Mouse (Mus musculus): ENCODE measurements around the gene Eif2ak3. TPM values are rescaled to one million over a fixed set of nuclear protein-coding genes. Genes with fewer than 3 reads are reported as not detected.

Eif2ak3 gene
- polyA plus RNA-seq, 1 experiment from 2014 or later: 10.2 TPM

DNA sequence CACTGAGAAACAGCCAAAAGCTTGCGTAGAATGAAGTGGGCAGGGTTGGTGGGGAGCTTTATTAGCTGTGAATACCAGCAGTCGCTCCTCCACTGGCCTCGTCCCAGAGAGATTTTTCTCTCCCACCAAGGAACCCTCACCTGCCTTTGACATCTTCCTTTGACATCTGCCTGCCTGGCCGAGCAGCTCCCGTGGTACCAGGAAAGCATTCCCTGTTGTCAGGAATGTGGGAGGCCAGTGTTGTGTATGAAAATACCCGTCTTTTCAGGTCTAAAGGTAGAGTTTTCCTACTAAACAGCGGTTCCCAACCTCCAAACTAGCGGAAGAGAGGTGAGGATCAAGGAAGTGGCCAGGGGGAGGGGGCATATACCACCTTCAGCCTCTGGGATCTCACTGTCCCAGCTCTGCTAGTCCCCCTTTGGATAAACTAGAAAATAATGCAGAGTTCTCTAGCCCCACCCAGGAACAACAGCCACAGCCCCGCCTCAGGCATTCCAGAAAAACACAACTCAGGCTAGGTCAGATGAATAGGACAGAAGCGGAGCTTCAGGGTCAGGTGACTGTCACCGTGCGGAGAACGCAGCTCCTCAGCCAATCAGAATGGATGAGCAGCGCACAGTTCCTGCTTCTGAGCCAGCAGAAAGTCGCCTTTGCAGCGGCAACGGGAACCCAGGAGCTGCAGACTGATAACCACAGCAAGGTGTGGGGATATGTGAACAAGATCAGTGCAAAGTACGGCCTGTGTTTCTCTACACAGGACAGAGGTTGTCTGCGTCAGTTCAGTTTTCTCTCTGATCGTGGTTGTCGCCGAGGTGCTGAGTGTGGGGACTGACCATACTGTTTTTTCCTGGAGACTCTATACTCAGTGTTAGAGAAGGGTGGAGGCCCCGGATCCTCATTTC, 20.0 kb upstream of the Eif2ak3 start:
- H3K27me3 ChIP-seq (ENCODE audit: control insufficient read depth, insufficient read depth, low read length): no peaks in the 10 kb centered on the region
- WGBS: 7% methylated on average over 23 of the region's 23 CpGs
- H3K4me3 ChIP-seq (ENCODE audit: low read depth, low read length): peak overlapping the region; percentile 29
- no peak overlapping the region for H3K27ac ChIP-seq (ENCODE audit: low read length)
- H3K36me3 ChIP-seq (ENCODE audit: control insufficient read depth, insufficient read depth, low read length): no peaks in the 10 kb centered on the region
- H3K9me3 ChIP-seq (ENCODE audit: control insufficient read depth, low read depth, low read length): no peaks in the 10 kb centered on the region
- peak; percentile 90 for ATAC-seq (ENCODE audit: insufficient number of reproducible peaks, insufficient read depth, low FRiP score, low read depth)
- H3K9ac ChIP-seq (replicated peaks; ENCODE audit: low read depth, low read length): no peak overlapping the region
- H3K4me1 ChIP-seq (ENCODE audit: control insufficient read depth, insufficient read depth, low read length): no peaks in the 10 kb centered on the region
- H3K4me2 ChIP-seq (replicated peaks; ENCODE audit: low read depth, low read length): peak overlapping the region; percentile 50

DNA sequence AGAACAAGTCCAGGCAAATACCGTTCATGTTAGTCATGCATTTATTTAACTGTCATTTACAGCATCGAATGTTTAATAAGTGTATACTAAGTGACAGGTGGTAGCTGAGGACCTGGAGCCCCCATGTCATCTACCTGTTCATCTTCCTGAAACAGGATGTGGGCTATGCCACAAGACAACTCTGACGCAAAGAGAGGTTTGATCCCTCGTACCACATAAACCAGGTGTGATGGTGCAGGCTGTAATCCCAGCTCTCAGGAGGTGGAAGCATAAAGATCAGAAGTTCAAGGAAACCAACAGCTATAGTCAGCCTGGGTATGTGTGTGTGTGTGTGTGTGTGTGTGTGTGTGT, 19.4 kb upstream of the Eif2ak3 start:
- no peak for ATAC-seq (ENCODE audit: insufficient number of reproducible peaks, insufficient read depth, low FRiP score, low read depth)
- Histone ChIP-seq H3K27me3 (ENCODE audit: control insufficient read depth, insufficient read depth, low read length) (no peaks in the 10 kb centered on the region), H3K4me3 (ENCODE audit: low read depth, low read length) (no peak overlapping the region; the same call in 1 of the 2 replicates), H3K4me2 (replicated peaks; ENCODE audit: low read depth, low read length) (peak overlapping the region; percentile 50; the same call in 1 of the 2 replicates), H3K4me1 (ENCODE audit: control insufficient read depth, insufficient read depth, low read length) (no peaks in the 10 kb centered on the region), H3K9me3 (ENCODE audit: control insufficient read depth, low read depth, low read length) (no peaks in the 10 kb centered on the region), H3K36me3 (ENCODE audit: control insufficient read depth, insufficient read depth, low read length) (no peaks in the 10 kb centered on the region), H3K9ac (replicated peaks; ENCODE audit: low read depth, low read length) (no peak overlapping the region), H3K27ac (ENCODE audit: low read length) (no peak overlapping the region)
- 40% methylated on average over 4 of the region's 4 CpGs for WGBS

DNA sequence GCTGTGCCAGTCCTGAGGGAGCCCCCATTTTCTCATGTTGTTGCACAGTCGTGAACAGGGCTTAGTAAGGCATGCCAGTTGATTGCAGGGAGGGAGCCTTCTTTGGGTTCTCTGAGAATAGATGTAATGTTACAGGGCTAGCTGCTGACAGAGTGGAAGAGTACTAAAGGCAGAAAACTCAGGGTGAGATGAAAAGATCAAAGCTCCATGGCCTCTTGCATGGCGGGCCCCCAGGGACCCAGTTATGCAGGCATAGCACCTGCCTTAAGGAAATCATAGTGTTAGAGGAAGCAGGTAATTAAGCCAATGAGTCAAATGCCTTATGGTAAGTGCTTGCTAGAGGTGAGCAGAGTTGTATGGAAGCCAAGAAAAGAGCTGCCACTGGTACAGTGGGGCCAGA, 14.9 kb upstream of the Eif2ak3 start:
- Histone ChIP-seq H3K27me3 (ENCODE audit: control insufficient read depth, insufficient read depth, low read length) (no peaks in the 10 kb centered on the region), H3K36me3 (ENCODE audit: control insufficient read depth, insufficient read depth, low read length) (no peaks in the 10 kb centered on the region), H3K9ac (replicated peaks; ENCODE audit: low read depth, low read length) (no peak overlapping the region), H3K4me3 (ENCODE audit: low read depth, low read length) (no peak overlapping the region), H3K4me2 (replicated peaks; ENCODE audit: low read depth, low read length) (no peak overlapping the region), H3K27ac (ENCODE audit: low read length) (no peak overlapping the region), H3K9me3 (ENCODE audit: control insufficient read depth, low read depth, low read length) (no peaks in the 10 kb centered on the region), H3K4me1 (ENCODE audit: control insufficient read depth, insufficient read depth, low read length) (no peaks in the 10 kb centered on the region)
- ATAC-seq (ENCODE audit: insufficient number of reproducible peaks, insufficient read depth, low FRiP score, low read depth): no peak
- WGBS: 57% methylated on average over 2 of the region's 2 CpGs

DNA sequence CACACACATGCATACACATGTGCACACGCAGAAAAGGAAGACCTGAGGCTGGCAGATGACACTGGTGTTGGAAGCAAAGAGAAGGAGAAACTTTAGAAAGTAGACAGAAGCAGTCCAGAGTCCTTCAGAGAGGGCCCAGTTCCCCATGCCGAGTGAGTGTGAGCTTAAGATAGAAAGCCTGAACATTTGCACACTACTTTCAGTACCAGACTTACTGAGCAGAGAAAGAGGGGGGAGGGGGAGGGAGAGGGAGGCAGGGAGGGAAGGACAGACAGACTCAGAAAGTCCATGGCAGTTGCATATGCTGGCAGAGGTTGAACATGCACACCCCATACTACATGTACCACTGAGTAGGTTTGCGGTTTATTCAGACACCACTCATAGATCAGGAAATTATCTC, 13.8 kb upstream of the Eif2ak3 start:
- no peaks in the 10 kb centered on the region for H3K36me3 ChIP-seq (ENCODE audit: control insufficient read depth, insufficient read depth, low read length)
- no peak overlapping the region for H3K27ac ChIP-seq (ENCODE audit: low read length)
- WGBS: 85% methylated on average over 3 of the region's 3 CpGs
- no peak overlapping the region for H3K9ac ChIP-seq (replicated peaks; ENCODE audit: low read depth, low read length)
- H3K4me1 ChIP-seq (ENCODE audit: control insufficient read depth, insufficient read depth, low read length): no peaks in the 10 kb centered on the region
- no peak for ATAC-seq (ENCODE audit: insufficient number of reproducible peaks, insufficient read depth, low FRiP score, low read depth)
- no peaks in the 10 kb centered on the region for H3K9me3 ChIP-seq (ENCODE audit: control insufficient read depth, low read depth, low read length)
- H3K4me3 ChIP-seq (ENCODE audit: low read depth, low read length): no peak overlapping the region
- no peaks in the 10 kb centered on the region for H3K27me3 ChIP-seq (ENCODE audit: control insufficient read depth, insufficient read depth, low read length)
- H3K4me2 ChIP-seq (replicated peaks; ENCODE audit: low read depth, low read length): no peak overlapping the region

DNA sequence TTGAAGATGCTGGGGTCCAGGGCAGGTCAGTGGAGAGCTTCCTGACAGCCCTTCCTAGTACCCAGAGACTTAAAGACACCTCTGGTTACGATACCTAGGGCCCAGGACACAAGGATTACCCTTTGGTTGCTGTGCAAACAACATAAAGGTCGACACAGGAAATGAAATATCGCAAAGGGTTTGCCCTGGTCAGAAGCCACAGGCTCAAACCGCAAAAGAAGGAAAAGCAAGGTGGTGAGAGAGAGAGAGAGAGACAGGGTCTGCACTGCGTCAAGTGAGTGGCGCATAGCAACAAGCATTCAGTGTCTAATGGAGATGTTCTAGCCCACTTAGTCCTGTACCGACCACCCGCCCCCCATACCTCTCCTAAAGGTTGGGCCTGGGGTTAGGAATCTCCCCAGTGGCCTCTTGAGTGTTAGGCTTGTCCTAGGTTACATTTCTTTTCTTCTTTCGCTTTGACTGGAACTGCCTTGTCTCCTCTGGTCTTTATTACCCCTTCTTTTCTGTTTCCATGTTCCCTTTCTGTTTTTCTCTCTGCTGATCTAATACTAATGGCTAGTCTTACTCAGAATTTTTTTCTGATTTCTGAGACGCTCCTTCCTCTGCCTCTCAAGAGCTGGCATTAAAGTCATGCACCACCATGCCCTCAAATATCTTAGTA, 13.0 kb upstream of the Eif2ak3 start:
- no peaks in the 10 kb centered on the region for H3K36me3 ChIP-seq (ENCODE audit: control insufficient read depth, insufficient read depth, low read length)
- no peak overlapping the region for H3K27ac ChIP-seq (ENCODE audit: low read length)
- no peak overlapping the region for H3K4me2 ChIP-seq (replicated peaks; ENCODE audit: low read depth, low read length)
- no peaks in the 10 kb centered on the region for H3K4me1 ChIP-seq (ENCODE audit: control insufficient read depth, insufficient read depth, low read length)
- no peak overlapping the region for H3K4me3 ChIP-seq (ENCODE audit: low read depth, low read length)
- H3K9me3 ChIP-seq (ENCODE audit: control insufficient read depth, low read depth, low read length): no peaks in the 10 kb centered on the region
- ATAC-seq (ENCODE audit: insufficient number of reproducible peaks, insufficient read depth, low FRiP score, low read depth): no peak
- no peak overlapping the region for H3K9ac ChIP-seq (replicated peaks; ENCODE audit: low read depth, low read length)
- H3K27me3 ChIP-seq (ENCODE audit: control insufficient read depth, insufficient read depth, low read length): no peaks in the 10 kb centered on the region
- WGBS: 64% methylated on average over 10 of the region's 10 CpGs

DNA sequence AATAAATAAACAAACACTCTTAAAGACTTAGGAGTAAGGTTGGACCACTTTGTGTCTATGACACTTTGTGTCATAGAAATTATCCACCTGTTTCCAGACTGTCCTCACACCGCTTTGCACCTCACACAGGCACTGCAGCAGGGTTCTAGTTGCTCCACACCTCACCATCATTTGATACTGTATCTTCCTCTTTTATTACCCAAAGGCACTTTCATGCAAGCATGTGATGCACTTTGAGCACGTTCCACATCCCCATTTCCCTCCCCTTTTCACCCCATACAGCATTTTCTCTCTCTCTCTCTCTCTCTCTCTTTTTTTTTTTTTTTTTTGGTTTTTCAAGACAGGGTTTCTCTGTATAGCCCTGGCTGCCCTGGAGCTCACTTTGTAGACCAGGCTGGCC, 7.0 kb upstream of the Eif2ak3 start:
- Histone ChIP-seq H3K9me3 (ENCODE audit: control insufficient read depth, low read depth, low read length) (no peaks in the 10 kb centered on the region), H3K4me2 (replicated peaks; ENCODE audit: low read depth, low read length) (no peak overlapping the region), H3K9ac (replicated peaks; ENCODE audit: low read depth, low read length) (no peak overlapping the region), H3K27ac (ENCODE audit: low read length) (no peak overlapping the region), H3K4me3 (ENCODE audit: low read depth, low read length) (no peak overlapping the region), H3K36me3 (ENCODE audit: control insufficient read depth, insufficient read depth, low read length) (no peaks in the 10 kb centered on the region), H3K4me1 (ENCODE audit: control insufficient read depth, insufficient read depth, low read length) (no peaks in the 10 kb centered on the region), H3K27me3 (ENCODE audit: control insufficient read depth, insufficient read depth, low read length) (no peaks in the 10 kb centered on the region)
- ATAC-seq (ENCODE audit: insufficient number of reproducible peaks, insufficient read depth, low FRiP score, low read depth): no peak
- WGBS: 87% methylated on average over 2 of the region's 2 CpGs

DNA sequence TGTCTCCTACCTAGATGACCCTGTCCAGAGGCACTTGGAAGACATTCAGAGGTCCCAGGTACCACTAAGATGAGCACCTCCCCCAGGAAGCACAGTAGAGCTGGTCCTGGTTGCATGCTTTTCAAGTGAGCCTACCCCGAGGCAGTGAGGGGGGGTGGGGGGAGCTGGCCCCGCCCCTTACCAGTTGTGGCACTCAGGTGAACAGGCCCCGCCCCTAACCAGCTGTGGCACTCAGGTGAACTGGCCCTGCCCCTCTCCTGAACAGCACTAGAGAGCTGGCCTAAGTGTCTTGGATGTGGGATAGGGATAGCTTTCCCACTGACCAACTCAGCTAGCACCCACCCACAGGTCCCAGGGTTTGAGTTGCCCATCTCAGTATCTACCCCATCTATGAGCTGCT, 5.8 kb upstream of the Eif2ak3 start:
- Histone ChIP-seq H3K27ac (ENCODE audit: low read length) (no peak overlapping the region), H3K9me3 (ENCODE audit: control insufficient read depth, low read depth, low read length) (no peaks in the 10 kb centered on the region), H3K9ac (replicated peaks; ENCODE audit: low read depth, low read length) (no peak overlapping the region), H3K4me2 (replicated peaks; ENCODE audit: low read depth, low read length) (no peak overlapping the region), H3K4me3 (ENCODE audit: low read depth, low read length) (no peak overlapping the region), H3K27me3 (ENCODE audit: control insufficient read depth, insufficient read depth, low read length) (no peaks in the 10 kb centered on the region), H3K4me1 (ENCODE audit: control insufficient read depth, insufficient read depth, low read length) (peaks cover 5% of the 10 kb centered on the region; the same call in 1 of the 2 replicates), H3K36me3 (ENCODE audit: control insufficient read depth, insufficient read depth, low read length) (no peaks in the 10 kb centered on the region)
- 0 out of 2 replicates have a peak, but pooled peaks have one; percentile 42 for ATAC-seq (ENCODE audit: insufficient number of reproducible peaks, insufficient read depth, low FRiP score, low read depth)
- 44% methylated on average over 3 of the region's 3 CpGs for WGBS

DNA sequence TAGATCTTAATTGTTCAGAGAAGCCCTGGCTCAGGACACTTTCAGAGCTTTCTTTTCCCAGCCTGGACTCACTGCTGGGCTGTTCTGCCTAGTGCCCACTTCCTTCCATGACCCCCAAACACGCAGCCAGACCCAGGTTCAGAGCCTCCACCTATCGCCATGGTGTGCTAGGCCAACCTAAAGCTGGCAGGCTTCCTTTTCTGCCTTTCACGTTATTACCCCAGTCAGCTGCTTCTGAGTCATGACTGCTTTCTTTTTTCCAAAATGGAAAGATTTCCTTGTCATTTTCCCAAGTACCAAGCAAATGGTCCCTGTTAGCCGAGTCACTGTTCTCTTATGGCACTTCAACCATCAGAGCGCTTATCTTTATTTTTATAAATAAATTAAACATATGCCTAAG, 4.0 kb upstream of the Eif2ak3 start:
- no peak overlapping the region for H3K4me2 ChIP-seq (replicated peaks; ENCODE audit: low read depth, low read length)
- H3K4me3 ChIP-seq (ENCODE audit: low read depth, low read length): no peak overlapping the region
- WGBS: 56% methylated on average over 5 of the region's 5 CpGs
- no peak for ATAC-seq (ENCODE audit: insufficient number of reproducible peaks, insufficient read depth, low FRiP score, low read depth)
- no peaks in the 10 kb centered on the region for H3K9me3 ChIP-seq (ENCODE audit: control insufficient read depth, low read depth, low read length)
- H3K4me1 ChIP-seq (ENCODE audit: control insufficient read depth, insufficient read depth, low read length): peaks cover 5% of the 10 kb centered on the region; the same call in 1 of the 2 replicates
- H3K27me3 ChIP-seq (ENCODE audit: control insufficient read depth, insufficient read depth, low read length): no peaks in the 10 kb centered on the region
- no peak overlapping the region for H3K9ac ChIP-seq (replicated peaks; ENCODE audit: low read depth, low read length)
- H3K27ac ChIP-seq (ENCODE audit: low read length): no peak overlapping the region
- no peaks in the 10 kb centered on the region for H3K36me3 ChIP-seq (ENCODE audit: control insufficient read depth, insufficient read depth, low read length)

Data from stomach, embryonic 14.5 days (tissue).